Mouse (Mus musculus) lung, postnatal 25 days (tissue): ENCODE data around the gene Slc27a5.

ENCODE experiments used
- DNase-seq: peaks from one replicate; pipeline ENCODE4 v3.0.0; 2022; ENCODE audit warnings: low spot score

The Slc27a5 gene

DNA sequence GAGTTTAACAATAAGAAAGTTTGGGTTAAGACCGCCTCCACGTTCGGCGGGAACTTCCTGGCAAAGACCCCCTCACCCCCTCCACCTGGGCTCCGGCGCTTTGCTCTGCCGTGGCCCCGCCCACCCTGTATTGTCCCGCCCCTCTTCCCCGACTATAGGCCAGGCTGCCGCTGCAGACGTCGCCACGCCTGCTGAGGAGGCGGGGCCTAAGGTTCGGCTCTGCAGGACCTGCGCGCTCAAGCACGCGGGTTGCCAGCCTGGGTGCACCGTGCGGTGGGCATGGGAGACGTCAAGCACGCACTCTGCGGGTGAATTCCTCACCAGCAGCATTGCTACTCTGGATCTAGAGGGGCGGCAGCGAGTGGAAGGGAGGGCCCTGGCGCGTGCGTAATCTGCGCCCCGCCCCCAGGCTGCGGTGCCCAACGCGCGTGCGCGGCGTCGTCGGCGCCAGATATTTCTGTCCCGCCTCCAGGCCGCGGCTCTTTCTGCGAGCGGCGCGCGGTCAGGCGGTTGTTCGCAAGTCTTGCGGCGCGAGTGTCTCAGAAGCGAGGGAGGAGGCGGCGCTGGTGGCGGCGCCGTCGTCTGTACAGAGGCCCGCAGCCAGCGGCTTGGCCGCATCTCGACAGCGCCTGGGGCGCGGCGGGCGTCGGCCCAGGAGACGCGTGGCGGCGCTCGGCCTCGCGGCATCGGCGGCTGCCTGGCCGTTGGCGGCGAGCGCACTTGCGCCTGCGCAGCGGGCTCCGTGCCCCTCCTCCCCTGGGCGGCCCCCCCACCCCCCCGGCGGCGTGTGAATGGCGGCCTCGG lies 26.1 kb upstream of the Slc27a5 start:
- peak; percentile 90 for DNase-seq

DNA sequence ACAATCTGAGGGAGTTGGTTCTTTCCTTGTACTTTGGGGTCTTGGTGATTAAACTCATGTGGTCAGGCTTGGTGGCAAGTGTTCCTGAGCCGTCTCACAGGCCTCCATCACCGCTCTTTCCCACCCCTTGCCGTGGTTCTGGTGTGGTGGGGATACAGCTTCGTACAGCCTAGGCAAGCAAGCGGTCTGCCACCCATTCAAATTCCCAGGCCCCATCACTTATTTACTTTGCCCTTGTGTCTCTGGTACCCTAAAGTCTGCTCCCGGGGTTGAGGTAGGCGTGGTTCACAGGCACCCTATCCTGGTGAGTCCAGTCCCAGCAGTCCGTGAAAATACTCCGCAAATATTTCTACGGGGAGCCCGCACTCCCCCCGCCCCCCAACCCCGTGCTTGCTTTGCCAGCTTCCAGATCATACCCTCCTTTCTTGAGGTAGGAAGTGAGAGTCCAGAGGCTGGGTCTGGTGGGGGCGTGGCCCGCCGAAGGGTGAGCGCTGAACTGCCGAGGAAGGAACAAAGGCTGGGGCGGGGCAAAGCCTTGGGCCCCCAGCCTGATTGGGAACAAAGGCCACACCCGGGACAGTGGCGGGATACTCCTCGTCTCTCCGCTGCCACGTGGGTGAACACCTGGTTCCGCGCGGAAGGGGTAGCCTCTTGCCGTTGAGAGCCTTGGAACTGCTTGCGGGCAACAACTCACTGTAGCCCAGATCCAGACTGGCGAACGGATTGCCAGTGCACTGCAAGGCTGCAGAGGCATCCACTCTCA lies 25.0 kb upstream of the Slc27a5 start:
- peak; percentile 84 for DNase-seq

DNA sequence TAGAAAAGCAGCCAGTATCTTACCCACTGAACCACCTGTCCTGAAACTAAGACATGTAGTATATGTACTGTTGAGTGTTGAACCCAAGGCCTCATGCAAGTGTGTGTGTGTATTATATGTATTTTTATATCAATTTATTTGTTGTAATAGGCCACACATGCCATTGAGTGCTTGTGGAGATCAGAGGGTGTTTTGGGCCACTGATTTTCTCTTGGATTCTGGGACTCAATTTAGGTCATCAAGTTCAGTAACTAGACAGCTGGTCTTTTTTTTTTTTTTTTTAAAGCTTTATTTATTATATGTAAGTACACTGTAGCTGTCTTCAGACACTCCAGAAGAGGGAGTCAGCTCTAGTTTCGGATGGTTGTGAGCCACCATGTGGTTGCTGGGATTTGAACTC lies 17.2 kb upstream of the Slc27a5 start:
- no peak for DNase-seq

DNA sequence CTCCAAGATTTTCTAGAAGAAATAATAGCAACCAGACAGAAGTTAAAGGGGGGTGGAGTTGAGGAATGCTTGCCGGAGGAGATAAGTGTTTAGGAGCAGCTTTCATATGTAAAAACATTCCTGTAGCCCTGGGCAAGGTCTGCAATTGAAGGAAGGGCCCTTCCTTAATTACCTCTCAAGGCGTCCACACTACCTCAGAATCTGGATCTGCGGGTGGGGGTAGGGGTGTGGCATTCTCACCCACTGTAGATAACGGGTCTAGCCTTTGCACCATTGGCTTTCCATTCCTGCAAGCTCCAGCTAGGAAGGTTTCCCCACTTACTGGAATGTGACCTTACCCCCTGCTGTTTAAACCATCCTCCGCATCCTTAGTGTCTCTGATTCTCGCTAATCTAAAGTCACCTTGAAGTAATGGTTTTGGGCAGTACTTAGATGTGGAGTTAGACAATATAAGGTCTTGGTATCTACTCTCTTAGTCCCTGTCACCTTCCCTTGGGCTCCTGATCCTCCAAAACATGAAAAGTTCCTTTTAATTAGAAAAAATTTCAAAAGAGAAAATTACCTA lies 16.4 kb upstream of the Slc27a5 start:
- DNase-seq: no peak

DNA sequence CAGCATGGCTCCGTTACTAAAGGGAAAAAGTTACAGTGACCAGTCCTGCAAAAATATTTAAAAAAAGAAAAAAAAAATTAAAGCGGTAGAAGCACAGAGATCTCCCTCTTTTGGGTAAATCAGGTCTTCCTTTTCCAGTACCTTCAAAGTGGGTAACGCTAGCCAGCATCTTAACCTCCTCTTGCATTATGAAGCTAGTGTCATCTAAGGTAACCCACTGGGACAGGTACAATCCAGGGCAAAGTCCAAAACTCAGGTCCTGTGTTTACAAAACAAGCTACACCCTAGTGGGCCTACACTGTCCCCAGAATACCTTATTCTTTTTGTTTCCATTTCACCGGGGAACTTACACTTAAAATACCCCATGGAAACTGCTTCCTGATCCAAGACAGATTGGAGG lies 15.7 kb upstream of the Slc27a5 start:
- no peak for DNase-seq

DNA sequence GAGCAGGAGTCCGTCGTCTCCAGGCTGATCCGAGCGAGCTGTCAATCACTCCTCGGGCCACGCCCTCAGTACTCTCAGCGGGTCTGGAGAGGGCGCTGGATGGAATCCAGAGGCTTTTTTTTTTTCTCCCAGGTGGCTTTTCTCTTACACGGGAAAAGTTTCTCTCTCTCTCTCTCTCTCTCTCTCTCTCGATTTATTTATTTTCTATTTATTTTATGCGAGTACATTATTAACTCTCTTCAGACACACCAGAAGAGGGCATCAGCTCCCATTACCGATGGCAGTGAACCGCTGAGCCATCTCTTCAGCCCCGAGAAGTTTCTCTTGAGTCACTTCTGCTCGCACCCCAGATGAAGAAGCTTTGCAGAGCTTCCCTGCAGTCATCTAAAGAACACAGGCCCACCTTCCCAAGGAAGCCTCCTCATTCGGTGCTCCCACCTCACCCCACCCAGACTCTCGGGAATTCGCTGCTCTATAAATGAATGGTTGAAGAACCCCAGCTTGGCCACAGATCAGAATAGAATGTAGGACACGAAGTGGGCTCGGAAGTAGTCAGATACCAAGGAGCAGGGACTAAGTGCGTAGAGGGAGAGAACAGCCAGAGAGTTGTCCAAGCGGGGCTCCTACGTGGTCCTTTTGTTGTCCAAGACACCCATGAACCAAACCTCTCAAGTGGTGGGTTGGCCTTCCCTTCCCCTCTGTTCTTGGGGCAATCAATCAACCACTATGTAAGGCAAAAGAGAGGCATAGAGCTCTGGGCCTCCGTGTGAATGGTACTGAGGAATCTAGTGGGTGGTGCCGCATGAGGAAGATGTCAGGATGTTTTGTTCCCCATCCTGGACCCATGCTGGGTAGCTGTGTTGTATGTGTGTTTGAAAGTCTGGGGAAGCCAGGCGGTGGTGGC lies 12.3 kb upstream of the Slc27a5 start, which contains the start of gene Zbtb45:
Gene Zbtb45, minus strand, starts transcription at position 30 of the 904 bp plus-strand sequence.
- DNase-seq: no peak

DNA sequence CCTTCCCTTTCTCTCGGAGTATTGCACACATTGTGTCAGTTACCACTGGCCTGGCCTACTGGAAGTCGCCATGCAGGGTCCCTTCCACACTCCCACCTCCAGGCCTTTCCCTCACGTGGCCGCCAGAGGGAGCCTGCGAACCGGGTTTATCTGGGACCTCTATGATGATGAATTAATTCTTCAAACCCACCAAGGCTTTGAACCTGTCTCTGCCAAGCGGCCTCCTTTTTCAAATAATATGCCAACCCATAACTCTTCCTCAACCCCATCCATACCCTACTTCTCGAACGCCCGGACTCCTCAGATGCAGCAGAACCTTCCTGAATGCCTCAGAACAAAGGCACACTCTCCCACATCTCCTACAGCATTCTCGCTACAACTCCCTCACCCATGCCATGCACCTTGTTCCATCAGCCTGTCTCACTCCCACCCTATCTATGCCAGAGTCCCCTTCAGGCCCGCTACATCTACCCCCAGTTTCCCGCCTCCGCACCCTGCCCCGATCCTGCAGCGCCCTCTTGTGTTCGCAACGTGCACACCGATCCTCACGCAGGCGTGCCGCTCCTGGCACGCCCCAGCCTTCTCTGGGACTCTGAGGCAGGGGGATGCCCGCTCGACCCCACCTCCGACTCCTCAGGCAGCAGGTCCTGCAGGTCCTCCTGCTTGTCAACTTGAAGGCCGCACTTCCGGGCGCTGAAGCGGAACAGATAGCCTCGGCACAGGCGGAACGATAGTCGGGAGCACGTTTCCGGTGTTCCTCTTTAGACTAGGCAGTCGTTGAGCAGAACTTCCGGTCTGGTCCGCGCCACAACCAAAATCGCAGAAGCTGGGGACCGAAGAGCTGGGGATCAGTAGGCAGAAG lies 11.4 kb upstream of the Slc27a5 start:
- DNase-seq: peak; percentile 92

DNA sequence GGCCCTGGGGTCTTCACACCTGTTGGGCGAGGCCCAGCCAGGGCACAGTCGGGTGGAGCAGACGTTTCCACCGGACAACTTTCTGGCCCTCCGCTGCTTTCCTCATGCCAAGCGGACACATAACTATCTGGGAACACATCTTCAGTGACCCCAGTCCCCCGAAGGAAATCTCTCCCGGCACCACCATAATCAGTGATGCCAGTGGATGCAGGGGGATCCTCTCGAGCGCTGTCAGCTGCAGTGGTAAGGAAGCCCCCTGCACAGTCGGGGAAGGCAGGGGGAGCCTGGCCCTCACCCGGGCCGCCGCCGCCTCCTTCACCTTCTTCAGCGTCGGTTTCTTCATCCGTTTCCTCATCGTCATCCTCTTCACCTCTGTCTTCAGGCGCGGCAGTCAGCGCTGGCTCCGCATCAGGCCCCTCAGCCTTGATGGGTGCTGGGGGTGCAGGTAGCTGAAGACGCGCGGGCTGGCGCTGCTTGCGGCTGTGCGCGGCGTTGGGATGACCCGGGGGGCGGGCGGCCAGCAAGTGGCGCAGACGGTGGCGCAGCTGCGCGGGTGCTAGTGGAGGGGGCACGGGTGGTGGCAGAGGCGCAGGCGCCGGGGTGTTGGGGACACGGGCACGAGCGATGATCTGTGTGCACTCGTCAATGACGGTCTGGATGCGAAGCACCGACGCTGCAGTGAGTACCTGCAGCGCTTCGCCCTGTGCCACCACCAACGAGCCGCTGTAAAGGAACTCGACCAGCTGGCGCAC lies 9.5 kb upstream of the Slc27a5 start:
- DNase-seq: no peak

DNA sequence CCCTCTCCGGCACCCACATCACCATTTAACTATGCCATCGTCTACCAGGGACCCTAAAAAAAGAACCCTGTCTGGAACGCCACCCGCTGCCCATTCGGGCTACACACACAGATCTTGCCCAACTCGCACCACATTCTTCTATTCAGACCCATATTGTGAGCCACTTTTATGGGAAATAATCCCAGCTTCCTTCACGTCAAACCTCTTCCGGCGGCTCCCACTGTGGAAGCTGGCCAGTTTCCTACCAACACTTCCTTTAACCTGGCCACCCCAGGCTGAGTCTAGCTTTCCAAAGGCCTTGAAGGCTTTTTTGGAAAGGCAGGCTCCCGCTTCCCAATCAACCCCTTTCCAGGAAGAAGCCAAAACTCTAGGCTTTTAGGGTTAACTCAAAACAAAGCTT lies 8.5 kb upstream of the Slc27a5 start:
- DNase-seq: no peak

DNA sequence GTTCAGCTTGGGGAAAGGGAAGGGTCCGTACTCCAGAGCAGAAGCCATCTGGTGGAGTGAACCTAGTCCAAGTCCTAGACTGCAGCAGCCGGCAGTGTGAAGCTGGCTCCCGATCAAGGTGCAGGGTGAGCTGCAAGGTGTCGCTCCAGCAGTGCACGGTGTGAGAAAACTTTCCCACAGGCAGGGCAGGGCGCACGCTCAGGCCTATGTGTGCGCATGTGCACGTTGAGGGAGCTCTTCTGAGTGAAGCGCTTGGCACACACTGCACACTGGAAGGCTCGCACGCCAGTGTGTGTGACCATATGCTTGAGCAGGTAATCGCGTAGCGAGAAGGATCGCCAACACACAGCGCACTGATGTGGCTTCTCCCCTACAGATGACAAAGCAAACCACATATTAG lies 8.0 kb upstream of the Slc27a5 start:
- DNase-seq: no peak

DNA sequence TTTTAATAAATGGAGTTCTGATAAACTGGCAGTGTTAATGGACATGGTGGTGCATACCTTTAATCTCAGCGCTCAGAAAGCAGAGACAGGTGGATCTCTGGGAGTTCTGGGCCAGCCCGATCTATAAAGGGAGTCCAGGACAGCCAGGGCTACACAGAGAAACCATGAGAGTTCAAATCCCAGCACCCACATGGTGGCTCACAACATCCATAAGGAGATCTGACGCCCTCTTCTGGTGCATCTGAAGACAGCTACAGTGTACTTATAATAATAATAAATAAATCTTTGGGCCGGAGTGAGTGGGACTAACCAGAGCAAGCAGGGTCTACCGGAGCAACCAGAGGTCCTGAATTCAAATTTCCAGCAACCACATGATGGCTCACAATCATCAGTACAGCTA lies 5.4 kb upstream of the Slc27a5 start:
- no peak for DNase-seq

DNA sequence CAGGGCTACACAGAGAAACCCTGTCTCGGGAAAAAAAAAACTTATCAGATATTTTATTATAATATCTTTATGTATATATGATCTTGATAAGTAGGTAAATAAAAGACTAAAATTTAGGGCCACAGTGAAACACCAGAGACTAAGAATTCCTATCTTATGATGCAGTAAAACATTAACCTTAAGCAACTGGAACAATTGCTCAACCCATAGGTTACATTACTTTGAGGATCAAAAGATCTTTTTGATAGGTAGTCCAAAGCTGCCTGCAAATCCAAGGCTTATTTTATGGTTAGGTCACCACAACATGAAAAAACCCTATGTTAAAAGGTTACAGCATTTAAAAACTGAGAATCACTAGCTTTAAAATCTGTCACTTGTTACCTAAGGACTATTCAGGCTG lies 3.6 kb upstream of the Slc27a5 start:
- DNase-seq: no peak

DNA sequence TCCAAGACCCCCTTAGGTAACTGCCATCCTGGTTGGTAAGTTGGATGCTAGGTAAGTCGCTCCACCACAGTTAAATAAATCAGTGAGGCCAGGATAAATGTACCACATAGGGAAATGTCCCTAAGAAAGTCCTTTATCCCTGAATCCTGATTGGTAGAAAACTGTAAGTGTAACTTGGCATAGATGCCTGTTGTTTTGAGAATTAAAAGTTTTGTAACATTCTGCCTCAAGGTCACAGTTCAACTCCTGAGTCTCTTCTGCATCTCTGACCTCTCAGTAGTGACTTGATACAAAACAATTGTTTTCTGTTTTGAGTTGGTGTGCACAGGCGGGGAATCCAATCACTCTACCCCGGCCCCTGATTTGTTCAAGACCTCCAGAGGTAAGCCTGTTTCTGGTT lies 859 bp upstream of the Slc27a5 start, which contains the start of gene Trim28:
Gene Trim28, plus strand, starts transcription at position 264 of the 400 bp plus-strand sequence.
- DNase-seq: no peak

DNA sequence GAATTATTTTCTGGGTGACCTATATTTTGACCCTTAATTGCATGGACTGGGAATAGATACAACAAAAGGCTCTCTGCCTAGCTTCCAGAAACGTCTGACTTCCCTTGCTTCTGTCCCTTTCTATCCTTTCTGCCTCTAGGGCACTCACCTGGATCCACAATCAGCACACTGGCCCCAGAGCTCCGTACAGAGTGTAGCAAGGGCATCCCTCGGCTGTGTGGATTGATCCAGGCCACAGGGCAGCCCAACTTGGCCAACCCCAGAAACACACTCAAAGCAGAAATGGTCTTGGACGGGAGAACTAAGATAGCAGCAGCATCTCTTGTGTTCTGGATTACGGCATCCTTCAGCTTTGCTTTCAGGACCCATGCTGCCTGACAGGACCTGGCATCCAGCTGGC lies 762 bp downstream of the Slc27a5 start:
- no peak for DNase-seq

DNA sequence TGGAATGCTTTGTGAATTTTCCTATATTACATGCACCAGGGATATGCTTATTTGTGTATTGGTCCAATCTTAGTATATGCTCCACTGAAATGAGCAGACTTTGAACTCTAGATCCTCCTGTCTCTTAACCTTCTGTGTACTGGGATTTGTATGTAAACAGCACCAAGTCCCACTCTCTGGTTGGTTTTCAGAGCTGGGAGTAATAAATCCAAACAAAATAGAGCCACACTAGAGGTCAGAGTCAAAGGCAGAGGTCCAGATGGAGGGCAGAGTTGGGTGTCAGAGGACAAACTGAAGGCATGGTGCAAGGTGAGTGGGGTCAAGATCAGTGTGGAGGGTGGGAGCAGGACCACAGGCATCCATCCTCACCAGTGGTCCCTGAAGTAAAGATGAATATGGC lies 2.1 kb downstream of the Slc27a5 start:
- DNase-seq: no peak

DNA sequence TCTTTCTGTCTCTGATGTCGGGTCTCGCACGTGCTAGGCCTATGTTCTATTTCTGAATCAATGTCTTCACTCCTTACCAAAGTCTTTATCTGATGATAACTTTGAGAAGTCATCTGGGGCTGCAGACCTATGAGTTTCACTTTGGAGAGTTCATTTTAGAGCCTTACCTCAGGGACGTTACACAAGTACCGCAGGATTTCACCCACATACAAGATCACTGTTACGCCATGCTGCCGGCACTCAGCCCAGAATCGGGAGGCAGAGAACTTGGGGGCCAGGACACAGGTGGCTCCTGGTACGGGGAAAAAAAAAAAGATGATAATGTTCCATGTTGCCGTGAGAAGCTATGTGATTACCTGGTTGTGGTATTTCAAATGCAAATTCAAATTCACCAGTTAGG lies 4.8 kb downstream of the Slc27a5 start:
- DNase-seq: no peak

DNA sequence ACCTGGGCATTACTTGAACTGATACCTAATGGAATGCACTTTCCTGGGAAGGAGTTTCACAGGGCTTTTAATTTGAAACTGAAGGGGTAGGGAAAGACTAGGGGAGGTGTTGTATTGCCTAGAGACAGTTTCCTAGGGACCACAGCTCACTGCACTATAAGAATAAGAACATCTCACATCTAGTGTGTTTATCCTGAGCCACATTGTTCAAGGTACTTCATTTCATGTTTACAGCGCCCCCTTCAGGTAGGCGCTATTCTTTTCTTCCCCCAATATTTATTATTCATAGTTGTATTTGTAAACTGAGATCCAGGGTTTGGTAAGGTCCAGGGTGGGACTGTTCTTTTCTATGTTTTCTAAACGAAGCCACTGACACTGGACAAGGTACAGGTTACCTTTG lies 5.8 kb downstream of the Slc27a5 start:
- peak; percentile 36 for DNase-seq

DNA sequence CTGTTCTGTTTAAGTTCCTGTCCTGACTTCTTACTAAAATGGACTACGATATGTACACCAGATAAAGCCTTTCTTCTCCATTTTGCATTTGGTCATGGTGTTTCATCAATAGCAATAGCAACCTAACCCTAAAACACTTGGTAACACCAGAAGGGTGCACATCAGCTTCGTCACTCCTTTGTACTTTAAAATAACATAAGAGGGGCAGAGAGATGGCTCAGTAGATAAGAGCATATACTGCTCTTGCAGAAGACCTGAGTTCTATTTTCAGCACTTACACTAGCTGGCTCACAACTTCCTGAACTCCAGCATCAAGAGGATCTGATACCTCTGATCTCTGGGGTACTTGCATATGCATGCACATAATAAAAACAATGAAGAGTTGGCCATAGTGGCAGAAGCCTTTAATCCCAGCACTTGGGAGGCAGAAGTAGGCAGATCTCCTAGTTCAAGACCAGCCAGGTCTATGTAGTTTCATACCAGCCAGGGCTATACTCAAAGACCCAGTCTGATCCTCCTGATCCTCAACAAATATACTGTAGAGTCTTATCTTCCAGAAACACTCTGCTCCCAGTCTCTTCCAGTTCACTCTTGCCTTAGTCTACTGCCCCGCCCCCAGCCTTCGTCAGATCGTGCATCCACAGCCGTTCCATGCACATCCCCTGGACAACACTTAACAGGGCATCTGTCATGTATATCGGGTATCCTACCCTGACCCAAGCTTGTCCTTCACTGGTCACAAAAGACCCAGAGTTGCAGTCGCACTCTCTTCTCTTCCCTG lies 10.4 kb downstream of the Slc27a5 start:
- DNase-seq: no peak

DNA sequence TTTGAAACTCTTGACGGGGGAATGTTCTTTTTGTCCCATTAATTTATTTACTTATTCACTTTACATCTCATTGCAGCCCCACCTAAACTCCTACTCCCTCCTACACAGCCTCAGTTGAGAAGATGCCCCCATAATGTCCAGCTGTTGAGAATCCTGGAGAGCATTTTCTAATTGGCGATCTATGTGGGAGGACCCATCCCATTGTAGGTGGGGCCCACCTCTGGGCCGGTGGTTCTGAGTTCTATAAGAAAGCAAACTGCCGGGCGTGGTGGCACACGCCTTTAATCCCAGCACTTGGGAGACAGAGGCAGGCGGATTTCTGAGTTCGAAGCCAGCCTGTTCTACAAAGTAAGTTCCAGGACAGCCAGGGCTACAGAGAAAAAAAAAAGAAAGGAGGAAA lies 11.1 kb downstream of the Slc27a5 start:
- DNase-seq: no peak

DNA sequence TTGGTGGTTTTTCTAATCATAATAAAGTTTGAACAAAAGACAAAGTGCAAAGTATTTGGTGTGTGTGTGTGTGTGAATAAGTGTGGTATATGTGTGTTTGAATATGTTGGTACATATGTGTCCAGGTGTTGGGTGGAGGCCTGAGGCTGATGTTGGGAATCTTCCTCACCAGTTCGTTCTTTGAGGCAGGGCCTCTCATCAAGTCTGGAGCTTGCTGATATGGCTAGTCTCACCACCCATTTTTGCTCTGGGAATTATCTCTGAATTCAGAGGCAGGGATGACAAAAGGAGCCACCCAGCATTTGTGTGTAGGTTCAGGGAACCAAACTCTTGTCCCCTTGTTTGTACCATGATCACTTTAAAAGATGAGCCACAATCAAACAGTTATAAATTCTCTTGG lies 12.3 kb downstream of the Slc27a5 start:
- DNase-seq: no peak
